Mouse (Mus musculus) T-helper 17 cell (primary cell): ENCODE results near the gene Gpsm3.

ENCODE experiments used
- in situ Hi-C, 2 experiments: fragments of 300-600 bp; cut with MboI, MseI; formaldehyde crosslinking; loops; 1 replicate in 1 of 2; 2 replicates in 1 of 2; pipeline ENCODE4 v1.15.1; 2025; ENCODE audit warnings: high pct_unique_total_duplicates in 2 of 2

The Gpsm3 gene

DNA sequence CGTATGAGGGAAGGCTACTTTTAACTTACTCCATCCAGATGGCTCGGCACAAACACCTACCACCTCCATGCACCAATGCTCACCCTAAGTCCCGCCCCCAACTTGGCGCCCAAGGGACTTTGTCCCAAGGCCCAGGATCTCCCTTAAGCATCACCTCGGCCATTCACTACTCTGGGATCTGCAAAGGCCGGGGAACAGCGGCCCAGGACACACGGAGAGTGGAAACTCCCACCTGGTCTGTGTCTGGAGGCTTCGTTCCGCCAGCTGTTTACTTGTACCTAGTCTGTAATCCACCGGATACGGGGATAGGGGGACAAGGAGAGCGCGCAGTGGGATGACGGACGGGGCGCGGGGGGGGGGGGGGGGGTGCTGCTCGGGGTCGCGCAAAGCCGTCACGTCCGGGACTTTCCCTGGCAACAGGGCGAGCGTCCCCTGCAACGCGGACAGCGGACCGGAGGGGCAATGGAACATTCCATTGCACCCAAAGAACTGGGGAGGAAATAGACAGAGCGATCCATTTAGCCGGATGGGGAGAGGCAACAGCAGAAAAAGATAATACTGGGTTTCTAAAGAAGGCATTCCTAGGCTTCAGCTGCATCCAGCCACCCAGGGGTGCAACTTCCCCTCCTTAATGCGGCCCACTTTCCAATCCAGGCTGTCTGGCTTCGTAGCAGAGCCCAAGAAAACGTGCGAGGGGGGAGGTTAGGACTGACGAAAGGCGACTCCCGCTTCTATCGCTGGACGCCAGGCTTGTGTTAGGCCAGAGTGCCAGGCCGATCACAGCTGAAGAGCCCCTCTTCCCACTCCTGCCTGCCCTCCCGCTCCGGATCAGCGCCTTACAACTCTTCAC is 37.7 kb downstream of the Gpsm3 start:
- in situ Hi-C loops: no loop called here

- in situ Hi-C loops: no loop called here
Observed at GRCm38 (mm10) chr17:34627943-34628643, 38.5 kb downstream of the Gpsm3 start, which contains the start of gene Ppt2. TSS of gene Ppt2 (minus strand) at chr17:34628510.

DNA sequence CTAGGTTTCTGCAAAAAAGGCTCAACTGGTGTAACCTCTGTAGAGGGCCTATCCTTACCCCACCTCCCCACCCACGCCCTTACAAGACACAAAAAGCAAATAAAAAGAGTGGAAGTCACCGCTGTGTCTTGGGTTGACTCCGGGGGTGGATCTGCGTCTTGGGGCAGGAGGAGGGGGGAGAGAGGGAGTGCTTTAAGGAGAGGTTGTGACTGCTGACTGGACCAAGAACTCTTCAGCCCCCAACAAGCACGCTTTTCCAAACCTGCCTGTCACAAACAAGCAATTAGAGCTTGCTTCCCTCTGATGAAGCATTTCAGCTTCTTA is 39.0 kb downstream of the Gpsm3 start:
- in situ Hi-C loops: no loop called here

DNA sequence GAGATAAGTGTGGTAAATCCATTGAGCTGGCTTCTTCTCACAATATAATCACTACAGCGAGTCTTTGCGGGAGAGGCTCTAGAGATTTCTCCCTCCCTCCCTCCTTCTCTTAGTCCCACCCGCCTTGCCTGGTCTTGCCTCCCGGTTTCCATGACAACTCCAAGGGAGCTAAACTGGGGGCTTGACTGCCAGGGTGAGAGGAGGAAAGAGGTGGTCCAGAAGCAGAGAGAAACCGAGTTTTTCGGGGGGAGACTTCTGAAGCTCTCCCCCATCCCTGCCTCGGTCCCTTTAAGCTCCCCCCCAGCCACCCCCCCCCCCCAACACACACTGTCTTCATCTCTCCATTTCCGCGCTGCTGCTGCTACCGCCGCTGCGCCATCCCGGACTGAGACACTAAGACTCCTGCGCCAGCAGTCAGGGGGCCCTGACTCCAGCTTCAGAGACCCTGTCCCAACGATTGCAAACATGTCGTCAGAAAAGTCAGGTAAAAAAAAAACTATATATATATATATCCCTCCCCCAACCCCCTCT is 39.7 kb downstream of the Gpsm3 start, which contains the start of gene Prrt1:
Prrt1 (plus strand) TSS at position 313 of the 531 bp plus-strand sequence.
- in situ Hi-C loops: no loop called here

DNA sequence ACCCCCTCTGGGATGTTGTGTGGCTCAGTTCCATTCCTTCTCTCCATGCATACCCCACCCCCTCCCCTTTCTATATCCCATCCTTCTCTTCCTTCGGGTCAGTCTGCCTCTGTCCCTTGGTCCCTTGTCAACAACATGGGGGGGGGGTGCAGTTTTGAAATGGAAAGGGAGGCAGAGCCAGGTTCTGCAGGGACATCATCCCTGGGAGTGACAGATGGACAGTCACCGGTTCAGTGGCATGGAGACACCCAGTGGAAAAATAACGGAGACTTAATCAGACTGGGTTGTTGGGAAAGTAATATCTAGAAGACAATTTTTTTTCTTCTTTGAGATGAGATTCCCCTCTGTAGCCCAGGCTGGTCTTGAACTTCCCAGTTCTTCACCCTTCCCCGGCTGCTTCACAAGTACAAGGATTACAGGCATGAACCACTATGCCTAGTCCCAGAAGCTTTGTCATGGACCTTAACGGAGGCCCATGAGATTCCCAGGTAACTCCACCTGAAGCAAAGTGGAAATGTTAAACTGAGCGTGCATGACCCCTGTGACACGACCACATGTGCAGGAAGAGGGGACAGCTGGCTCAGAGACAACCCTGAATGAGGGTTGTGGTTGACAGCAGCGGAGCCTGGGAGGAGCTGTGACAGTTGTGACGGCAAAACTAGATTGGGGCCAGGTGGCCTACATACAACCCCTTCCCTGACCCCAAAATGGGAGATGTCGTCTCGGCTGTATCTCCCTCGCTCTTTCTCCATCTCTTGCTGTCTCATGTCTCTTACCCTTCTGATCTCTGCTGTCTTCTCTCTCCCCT is 40.4 kb downstream of the Gpsm3 start:
- in situ Hi-C loops: no loop called here

GRCm38 (mm10) chr17:34630761-34631301 is 41.2 kb downstream of the Gpsm3 start:
- in situ Hi-C loops: no loop called here

- in situ Hi-C loops: no loop called here
Observed at GRCm38 (mm10) chr17:34631647-34632046, 42.0 kb downstream of the Gpsm3 start.

DNA sequence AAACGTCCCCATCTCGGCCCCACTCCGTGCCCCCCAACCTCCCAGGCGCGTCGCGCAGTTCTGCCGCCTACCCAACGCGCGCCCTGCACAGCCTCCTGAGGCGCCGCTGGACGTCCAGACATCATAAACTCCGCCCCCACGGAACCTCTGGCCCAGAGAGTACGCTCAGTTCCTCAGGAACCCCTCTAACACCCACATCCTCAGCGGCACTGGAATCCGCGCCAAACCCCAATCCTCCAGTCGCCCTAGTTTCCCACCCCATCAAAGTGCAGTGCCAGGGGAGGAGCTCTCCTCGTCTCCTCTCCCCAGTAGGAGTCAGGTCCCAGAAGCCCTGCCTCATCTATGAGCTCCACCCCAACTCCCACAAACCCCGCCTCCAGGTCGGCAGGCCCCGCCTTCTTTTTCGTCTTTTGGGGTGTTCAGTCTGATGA is 42.7 kb downstream of the Gpsm3 start:
- in situ Hi-C loops: no loop called here

DNA sequence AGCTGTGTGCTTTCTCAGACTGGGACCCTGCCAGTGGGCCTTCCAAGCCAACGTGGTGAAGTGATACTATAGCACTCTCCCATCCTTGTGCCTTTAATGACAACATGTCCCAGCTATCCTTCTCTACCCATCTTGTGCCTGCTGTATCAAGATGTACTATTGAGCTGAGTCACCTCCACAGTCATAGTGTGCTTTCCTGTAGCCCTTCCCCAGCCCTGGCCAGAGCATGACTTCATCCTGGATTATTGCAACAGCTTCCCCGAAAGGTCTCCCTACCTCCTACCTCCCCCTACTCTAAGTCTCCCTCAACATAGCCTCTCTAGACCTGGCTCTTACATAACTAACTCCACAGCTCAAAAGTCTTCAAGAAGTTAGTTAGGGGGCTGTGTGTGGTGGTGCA is 46.1 kb downstream of the Gpsm3 start:
- in situ Hi-C loops: no loop called here

GRCm38 (mm10) chr17:34637459-34637858 is 47.9 kb downstream of the Gpsm3 start:
- in situ Hi-C loops: no loop called here

- in situ Hi-C loops: no loop called here
Observed at GRCm38 (mm10) chr17:34639461-34640255, 50.1 kb downstream of the Gpsm3 start.

GRCm38 (mm10) chr17:34640778-34641601 is 51.4 kb downstream of the Gpsm3 start:
- in situ Hi-C loops: no loop called here
